Mouse (Mus musculus) small intestine, adult 2 months (tissue): ENCODE measurements around the gene Emilin1.

Experiments used
- CTCF ChIP-seq: fragments of 200-500 bp; IDR thresholded peaks from 2 replicates; pipeline ENCODE4 v1.5.1; 2012; ENCODE audit warnings: low read depth, mild to moderate bottlenecking, control low read depth, inconsistent platforms, low read length, moderate library complexity, mixed read lengths; ENCODE audit not compliant: insufficient replicate concordance, insufficient read length; ENCODE audit errors: extremely low read depth
- POLR2A ChIP-seq: fragments of 200-500 bp; IDR thresholded peaks from 2 replicates; pipeline ENCODE4 v1.6.1; 2012; ENCODE audit warnings: low read depth, mild to moderate bottlenecking, control low read depth, inconsistent platforms, low read length, moderate library complexity

- TF ChIP-seq CTCF = no peak
- TF ChIP-seq POLR2A = no peak
These were observed 1.0 kb upstream of the Emilin1 start for GRCm38 (mm10) chr5:30912156-30912555.
